Mouse (Mus musculus) ovary, postnatal 36 days (tissue): ENCODE results near the gene Coq2.

ENCODE experiments used
- DNase-seq: peaks from one replicate; pipeline ENCODE4 v3.0.0; 2022; ENCODE audit warnings: low spot score, mixed read lengths

The Coq2 gene

DNA sequence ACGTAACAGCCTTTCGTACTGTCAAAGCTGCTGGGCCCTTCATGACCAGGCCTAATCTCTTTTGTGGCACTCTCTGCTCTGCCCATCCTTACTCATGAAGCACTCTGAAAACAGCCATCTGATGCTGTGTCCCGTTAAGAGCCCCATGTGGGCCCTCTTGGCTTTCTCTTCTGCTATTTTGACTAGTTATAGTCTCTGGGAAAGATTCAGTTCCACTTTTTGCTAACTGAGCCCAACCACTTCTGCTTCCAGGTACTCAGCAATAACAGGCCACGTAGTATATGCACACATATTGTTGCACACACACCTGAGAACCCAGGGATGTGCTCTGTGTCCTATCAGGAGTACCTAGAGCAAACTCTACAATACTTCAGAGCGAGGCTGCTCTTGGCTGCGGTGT lies 11.9 kb downstream of the Coq2 start:
- no peak for DNase-seq

DNA sequence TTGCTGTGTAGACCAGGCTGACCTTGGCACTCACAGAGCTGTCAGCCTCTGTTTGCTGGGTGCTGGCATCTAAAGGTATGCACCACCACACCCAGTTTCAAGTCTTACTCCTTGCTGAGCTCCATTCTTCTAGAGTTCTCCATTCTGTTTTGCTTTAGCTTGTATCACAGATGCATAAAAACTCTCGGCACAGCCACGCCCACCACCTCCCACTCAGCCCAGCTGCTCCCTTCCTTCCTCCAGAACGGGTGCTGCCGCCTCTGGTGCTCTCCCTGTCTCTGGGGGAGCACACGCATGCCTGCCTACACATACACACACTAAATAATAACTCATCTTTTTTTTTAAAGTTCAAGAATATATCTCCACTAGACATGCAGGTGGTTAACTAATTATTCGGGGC lies 16.5 kb downstream of the Coq2 start:
- no peak for DNase-seq

DNA sequence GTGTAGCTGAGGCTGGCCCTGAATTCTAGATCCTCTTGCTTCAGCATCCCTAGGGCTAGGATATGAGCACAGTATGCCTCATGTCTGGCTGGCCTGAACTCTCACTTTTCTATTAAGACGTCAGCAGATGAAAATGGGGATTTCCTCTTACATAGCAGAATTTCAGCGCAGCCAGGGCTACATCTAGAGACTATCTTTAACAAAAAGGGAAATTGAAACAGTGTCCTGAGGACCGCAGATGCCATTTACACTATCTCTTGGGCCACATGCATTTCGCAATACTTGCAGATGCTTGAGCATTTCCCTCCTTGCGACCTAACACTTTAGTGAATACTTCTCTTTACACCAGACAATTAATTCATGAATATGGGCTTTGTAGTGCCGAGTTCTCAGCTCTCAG lies 18.6 kb downstream of the Coq2 start:
- no peak for DNase-seq

DNA sequence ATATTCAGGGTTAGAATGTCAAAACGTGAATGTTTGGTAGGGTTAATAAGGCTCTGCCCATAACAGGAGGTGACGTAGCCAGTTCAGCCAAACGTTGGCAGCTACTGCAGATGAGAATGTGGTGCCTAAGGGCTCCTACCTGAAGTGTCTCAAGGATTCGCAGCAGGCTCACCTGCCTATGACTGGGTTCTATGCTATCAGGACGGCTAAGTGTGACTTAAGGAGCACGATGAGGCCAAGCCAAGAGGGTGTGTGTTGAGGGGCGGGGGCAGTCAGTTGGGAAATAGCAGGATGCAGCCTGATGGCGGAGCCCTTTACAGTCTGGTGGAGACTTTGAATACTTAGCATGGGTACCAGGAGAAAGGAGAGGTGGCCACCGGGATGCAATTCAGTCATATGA lies 22.6 kb downstream of the Coq2 start:
- no peak for DNase-seq

DNA sequence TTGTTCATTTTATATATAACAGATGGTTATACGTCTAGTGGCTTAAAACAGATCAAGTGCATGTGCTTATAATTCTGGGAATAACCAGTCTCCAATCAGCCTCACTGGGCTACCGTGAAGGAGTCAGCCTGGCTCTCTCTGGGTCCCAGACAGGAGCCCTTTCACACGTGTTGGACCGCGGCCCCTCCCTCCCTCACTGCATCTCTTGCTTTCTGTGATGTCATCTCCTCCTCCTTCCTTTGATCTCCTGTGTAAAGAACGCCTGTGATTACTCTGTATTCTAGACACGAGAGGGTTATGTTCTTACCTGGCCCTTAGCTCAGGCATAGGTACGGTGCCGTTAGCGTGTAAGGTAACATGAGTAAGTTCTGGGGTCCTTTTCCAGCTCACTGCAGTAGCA lies 23.5 kb downstream of the Coq2 start:
- DNase-seq, result no peak

DNA sequence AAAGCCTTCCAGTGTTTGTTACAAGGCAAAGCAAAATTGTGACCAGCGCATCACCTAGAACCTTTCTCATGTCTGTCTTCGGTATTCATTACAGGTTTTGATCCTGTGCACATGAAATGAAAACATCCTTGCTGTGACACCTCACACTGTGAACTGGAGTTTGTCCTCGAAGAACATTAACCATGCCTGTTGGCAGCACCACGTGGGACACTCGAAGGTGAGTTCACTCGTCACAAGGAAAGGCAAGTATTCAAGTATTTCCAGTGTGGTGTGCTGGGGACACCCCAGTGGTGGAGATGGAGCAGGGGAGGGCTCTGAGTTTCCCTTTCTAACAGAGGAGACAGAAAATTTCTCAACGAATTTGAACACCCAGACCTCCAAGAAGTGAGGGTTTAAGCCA lies 24.0 kb downstream of the Coq2 start:
- no peak for DNase-seq

DNA sequence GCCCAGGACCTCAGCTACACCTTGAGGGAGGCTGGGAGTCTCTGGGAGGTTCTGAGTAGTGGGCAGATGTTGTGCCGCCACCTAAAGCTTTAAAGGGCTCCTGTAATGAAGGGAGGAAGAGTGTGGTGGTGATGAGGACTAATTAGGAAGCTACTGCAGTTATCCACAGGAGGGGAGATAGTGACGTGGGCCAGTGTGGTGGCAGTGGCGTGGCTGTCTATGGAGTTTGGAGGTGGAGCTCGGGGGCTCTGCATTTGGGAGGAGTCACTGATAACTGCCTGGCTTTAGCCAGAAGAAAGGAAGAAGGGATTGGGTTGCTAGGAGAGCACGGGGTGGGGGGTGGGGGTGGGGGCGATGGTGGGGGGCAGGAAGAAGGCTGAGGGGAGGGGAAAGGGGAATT lies 26.4 kb downstream of the Coq2 start:
- DNase-seq, result no peak

DNA sequence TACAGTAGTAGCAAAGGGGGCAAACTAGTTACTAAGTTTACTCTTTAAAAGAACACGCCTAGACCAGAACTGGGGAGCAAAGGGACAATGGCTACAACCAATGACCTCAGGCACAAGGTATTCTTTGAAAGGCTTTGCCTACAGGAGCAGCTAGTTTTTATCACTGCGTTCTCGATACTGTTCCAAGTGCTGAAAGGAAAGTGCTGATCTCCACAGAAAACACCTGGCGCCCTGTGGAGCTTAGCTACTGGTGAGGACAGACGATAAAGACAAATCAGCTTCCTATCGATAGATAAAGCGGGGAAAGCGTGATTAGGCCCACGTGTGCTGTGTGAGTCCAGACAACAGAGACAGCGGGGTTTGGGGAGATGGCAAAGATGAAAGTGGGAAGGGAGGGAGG lies 26.9 kb downstream of the Coq2 start:
- no peak for DNase-seq

DNA sequence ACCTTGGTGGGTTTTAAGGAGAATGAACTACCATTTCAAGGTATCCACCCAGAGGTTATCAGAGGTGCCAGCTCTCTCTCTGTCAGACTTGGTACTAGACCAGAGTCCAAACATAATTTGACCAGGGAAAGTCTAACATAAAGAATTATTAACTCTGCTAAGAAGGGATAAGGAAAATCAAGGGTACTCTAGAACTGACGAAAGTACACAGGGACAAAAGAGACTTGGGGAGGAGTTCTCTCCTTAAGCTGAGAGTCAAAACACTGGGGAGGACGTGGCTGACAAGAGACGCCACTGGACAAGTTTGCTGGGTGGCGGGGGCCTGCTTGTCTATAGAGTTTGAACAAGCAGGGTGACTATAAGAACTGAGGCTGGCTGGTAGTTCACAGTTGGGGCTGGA lies 28.4 kb downstream of the Coq2 start:
- DNase-seq, result no peak

DNA sequence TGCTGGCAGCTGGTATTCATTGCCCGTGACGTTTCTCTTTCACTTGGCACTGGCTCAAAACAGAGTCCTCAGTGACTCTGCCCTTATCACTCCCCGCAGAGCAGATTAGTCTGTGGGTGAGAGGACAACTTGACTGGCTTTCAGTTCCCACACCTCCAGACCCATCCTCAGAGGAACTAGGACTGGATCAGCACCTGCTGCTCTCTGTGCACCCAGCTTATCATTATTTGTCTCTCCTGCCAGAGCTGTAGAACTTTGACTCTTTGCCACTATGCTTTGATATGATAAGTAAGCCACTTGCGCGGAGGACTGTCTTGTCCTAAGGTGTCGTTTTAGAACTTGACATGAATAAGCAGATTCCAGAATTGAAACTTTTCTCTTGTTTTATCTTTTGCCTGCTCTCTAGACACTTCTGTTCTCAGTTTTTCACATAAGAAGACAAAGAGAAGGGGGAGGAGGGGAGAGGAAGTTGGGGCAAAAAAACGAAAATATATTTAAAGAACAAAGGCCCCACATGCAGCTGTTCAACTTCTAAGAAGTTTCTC lies 30.9 kb downstream of the Coq2 start:
- DNase-seq, result peak; percentile 26

DNA sequence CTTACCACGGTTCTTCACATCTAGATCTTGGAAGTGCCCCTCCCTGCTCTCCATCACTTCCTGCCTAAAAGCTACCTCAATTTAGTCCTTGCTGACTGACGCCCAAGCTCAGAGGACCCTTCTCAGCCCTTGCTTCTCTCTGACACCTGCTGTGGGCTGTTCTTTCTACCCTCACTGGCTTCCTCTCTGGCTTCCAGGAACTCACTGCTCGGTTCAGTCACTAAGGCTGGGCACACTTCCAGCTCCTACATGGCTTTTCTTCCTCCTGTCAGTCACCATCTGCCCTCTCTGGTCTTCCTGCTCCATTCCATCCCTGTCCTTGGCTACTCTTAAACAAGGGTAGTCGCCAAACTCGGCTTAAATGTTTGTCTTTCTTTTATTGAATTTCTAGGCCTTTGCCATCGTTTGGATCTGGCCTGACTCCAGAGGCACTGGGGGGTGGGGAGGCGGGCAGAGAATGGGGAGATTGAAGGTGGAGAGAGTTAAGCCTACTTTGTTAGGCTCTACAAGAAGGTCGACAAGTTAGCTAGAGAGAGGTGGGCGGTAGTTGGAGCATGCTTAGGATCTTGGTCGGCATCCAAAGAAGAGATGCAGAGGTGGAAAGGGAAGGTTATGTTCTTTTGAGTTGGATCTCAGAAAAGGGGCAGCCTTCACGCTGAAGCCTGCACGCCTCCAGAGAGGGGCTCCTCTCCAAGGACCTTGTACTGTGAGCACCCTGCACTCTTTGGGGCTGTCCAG lies 31.5 kb downstream of the Coq2 start:
- no peak for DNase-seq

DNA sequence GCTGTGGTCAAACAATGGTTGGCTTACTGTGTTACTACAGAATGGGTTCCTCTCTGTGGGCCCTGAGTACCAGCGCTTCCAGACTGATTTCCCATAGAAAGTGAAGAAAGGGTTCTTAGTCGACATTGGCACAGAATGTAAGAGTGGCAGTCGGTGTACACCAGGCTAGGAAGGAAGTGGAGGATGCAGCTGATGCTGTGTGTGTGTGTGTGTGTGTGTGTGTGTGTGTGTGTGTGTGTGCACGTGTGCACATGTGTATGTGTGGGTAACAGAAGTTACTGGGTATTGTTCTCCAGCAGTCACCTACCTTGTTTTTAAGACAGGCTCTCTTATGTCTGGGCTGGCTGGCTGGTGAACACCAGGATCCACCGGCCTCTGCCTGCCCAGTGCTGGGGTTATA lies 32.6 kb downstream of the Coq2 start:
- no peak for DNase-seq

DNA sequence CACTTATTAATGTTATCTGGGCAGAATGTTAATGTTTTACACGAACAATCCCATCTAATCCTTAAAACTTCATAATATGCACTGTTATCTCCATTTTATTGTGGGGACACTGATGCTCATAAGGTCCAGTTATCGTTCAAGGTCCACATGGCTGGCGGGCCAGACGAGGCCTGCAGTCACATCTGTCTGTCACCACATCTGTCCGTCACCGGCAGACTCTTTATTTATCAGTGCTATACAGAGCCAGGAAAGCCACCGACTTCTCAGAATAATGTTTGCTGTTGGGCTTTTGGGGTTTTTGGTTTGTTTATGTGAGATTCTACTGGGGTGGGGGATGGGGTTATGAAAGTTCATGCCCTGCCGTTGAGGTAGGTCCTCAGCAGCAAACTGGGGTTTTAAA lies 36.5 kb downstream of the Coq2 start:
- no peak for DNase-seq

DNA sequence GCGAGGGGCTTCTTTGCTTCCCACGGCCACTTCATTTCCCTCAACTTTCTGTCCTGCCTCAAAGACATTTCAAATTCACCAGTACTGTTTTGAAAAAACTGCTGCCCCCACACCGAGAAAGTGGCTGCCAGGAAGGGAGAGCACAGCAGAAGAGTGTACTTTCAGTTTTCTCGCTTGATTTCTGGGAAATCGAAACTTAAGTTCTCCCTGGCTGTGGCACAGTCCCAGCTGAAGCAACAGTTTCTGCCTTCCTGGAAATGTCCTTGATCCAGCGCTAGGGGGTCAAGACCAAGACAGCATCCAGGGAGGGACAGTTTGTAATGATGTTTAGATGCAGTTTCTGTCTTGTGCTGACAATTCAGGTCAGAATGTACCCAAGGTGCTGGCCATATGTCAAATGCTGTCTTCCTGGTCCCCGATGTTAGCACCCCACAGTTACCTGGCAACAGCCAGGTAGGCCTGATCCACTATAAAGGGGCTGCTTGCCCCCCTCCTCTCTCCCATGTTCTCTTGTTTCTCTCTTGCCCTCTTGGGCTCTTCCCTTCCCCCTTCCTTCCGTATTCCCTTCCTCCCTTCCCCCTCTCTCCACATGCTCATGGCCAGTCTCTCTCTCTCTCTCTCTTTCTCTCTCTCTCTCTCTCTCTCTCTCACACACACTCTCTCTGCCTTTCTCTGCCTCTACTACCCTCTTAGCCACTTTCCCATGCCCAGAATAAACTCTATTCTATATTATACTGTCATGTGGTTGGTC lies 38.0 kb downstream of the Coq2 start:
- DNase-seq, result peak; percentile 43

DNA sequence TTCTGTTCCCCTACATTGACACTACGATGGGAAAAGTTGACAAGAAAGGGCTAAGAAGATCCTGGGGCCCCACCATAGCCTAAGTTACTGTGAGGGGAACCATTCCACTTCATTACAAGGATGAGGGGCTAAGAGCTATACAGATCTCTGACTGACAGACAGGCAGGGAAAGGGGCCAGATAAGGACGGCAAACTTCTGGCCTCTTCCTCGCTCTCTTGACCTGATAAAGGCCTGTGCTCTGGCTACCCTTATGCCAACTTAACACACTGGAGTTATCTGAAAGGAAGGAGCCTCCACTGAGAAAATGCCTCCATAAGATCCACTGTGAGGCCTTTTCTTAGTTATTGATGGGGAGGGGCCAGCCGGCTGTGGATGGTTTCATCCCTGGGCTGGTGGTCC lies 39.0 kb downstream of the Coq2 start:
- DNase-seq, result no peak

DNA sequence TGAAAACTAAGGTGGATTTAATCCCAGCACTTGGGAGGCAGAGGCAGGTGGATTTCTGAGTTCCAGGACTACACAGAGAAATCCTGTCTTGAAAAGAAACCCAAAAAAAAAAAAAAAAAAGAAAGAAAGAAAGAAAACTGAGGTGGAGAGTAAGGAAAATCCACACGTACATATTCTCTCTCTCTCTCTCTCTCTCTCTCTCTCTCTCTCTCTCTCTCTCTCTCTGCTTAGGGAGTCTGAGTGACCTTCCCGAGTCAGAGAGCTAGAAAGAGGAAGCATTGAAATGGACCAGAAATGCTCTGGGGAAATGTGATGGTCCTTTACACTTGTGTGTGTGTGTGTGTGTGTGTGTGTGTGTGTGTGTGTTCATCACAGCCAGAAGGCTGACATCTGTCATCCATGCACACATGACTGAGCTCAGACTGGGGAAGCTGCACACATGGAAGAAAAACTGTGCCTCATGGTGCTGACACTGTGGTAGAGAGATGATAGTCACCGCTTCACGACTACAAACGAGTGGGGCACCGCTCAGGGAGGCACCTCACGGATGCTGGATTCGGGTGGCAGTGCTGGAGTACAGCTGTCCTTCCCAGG lies 40.0 kb downstream of the Coq2 start:
- no peak for DNase-seq

DNA sequence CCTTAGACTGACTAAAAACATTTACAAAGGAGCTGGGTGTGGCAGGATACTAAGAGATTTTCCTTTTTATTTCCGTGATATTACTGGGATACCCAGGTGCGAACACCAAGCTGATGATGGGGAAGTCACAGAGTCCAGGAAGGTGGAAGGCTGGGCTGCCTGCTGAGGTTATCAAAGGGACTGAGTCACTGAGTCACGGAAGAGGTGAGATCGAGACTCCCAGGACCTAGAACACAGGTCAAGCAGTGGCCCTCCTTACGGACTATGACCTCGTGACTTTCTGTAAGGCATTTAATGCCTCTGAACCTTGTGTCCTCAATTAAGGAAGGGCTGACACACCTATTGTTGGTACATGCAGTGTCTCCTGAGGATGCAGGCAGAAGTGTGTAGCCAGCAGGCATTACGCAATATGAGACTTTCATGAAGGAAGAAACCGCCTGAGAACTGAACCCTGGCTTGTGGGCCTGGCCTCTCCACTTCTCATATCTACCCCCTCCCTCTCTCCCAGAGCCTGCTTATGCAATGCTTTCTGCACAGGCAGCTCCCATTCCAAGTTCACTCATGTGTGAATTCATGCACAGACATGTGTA lies 42.3 kb downstream of the Coq2 start:
- no peak for DNase-seq

DNA sequence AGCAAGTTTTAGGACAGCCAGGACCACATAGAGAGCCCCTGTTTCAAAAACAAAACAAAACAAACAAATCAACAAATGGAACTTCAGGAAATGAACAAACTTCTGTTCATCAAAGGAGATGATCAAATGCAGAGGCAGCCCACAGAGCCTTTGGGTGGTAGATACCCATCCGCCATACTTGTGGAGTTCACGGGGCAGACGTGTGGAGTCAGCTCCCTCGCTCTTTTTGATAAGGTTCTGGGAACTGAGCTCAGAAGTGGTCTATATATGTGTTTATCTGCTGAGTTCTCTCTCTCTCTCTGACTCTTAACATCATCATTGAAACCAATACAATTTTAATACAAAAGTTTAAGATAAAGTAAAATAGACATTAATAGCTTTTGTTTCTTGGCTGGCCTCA lies 46.1 kb downstream of the Coq2 start:
- DNase-seq, result no peak

DNA sequence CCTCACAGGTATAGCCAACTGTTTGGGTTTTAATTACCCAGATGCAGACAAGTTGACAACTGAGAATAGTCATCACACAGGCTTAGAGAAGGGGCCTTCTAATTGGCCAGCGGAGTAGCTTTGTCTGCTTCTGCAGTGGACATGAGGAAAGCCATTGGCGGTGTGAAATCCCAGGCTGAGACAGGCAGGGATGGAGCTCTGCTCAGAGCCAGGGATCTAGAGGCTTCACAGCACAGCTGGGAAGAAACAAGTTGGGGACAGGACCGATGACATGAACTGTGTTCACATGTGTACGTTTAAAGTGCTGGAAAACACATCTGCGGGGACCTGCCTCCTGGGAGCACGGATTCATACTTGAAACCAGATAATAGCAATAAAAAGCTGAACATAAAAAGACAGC lies 48.4 kb downstream of the Coq2 start:
- DNase-seq, result no peak

DNA sequence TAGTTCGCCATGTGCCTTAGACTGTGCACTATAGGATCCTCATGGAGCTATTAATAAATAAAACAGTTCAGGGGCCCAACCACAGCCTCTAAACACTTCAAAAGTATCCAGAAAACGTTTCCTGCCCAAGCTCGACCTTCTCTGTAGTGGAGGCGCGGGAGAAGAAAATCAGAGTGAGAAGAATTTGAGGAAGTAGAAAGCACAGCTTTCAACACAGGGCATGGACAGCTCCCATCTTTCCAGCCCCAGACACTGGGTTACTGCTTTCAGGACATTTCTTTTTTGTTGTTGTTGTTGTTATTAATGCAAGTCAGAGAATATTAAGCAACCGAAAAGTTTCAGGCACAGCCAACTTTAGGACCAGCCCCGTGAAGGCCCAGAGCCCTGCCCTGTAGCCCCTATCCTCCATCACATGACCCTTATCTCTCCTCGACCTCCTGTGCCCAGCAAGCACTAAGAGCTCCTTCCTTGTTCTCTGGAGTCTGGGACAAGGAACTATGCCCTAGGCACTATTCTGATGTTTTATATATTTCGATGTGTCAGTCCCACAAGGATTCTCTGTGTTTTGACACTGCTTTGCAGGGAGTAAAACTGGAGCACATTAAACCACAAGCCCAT lies 50.1 kb downstream of the Coq2 start:
- DNase-seq, result no peak

DNA sequence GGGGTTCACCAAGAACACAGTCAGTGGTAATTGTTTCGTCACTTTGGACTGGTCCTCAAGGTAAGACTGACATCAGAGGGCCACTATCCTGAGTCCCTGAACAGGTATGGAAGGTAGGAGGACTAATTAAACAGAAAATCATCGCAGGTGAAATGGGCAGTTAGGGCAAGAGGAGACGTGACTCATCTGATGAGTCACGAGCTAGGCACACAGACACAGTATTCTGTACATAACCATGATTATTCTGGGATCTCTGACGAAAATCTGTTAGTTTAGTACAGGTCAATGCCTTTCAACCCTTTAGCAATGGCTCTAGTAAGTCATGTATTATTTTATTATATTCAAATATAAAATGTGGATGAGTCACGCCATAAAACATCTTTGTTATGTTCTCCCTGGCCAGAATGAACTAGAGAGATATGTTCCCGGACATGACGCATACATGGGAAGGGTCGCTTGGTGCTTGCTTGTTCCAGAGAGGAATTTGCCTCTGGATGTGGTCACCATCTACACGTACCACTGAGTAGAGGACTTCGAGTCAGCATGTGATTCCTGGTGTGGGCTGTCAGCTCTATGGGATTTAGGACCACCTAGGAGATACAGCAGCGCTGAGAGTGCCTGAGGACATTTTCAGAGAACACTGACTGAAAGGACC lies 52.3 kb downstream of the Coq2 start:
- no peak for DNase-seq
